Mouse (Mus musculus) embryonic facial prominence, embryonic 10.5 days (tissue): Measurements from ENCODE around the gene Acsm2. TPM values are rescaled to one million over a fixed set of nuclear protein-coding genes. Genes with fewer than 3 reads are reported as not detected.
"Not testable (repeated sequence)": the region's sequence is repeated elsewhere in the genome, so short reads cannot be mapped to it uniquely, and the experiment has no call there.

ENCODE experiments used
- DNase-seq: peaks from one replicate; pipeline ENCODE4 v3.0.0-alpha.2; 2017; ENCODE audit warnings: low spot score
- H3K27ac ChIP-seq: fragments of 300-500 bp; sonication (generic); replicated peaks from 2 replicates; pipeline ENCODE4 v1.5.1; 2016; ENCODE audit warnings: mild to moderate bottlenecking
- H3K27me3 ChIP-seq: fragments of 300-500 bp; sonication (generic); replicated peaks from 2 replicates; pipeline ENCODE4 v1.6.1; 2016; ENCODE audit warnings: low read depth, mild to moderate bottlenecking; ENCODE audit not compliant: poor library complexity, severe bottlenecking
- H3K36me3 ChIP-seq: fragments of 300-500 bp; sonication (generic); replicated peaks from 2 replicates; pipeline ENCODE4 v1.6.1; 2016; ENCODE audit warnings: mild to moderate bottlenecking, moderate library complexity
- H3K4me1 ChIP-seq: fragments of 300-500 bp; sonication (generic); 2 replicates; pipeline ENCODE4 v1.6.1; 2016
- H3K4me3 ChIP-seq: fragments of 300-500 bp; sonication (generic); 2 replicates; pipeline ENCODE4 v1.5.1; 2016; ENCODE audit warnings: mild to moderate bottlenecking, moderate library complexity
- H3K9me3 ChIP-seq: fragments of 300-500 bp; sonication (generic); 2 replicates; pipeline ENCODE4 v1.6.1; 2016; ENCODE audit warnings: mild to moderate bottlenecking
- WGBS: fragments of 180-500 bp; shearing (Covaris S2); methylation state at CpG from one replicate; pipeline ENCODE4 v1.1.7; 2016; 5-methylcytosine and 5-hydroxymethylcytosine counted together
- polyA plus RNA-seq: library from polyadenylated mRNA; unstranded; fragments of >200 nt; fragmentation: Nextera tagmentation; extraction: Ambion mirVana; gene quantifications from 2 replicates; pipeline ENCODE4 v1.2.1, GENCODE M21; 2016

Acsm2 gene
- polyA plus RNA-seq, 1 experiment from 2014 or later = not detected

GRCm38 (mm10) chr7:119527548-119527947, 26.6 kb upstream of the Acsm2 start:
- WGBS = 72% methylated on average over 2 of the region's 2 CpGs
- Histone ChIP-seq H3K4me1 (peaks cover 6% of the 10 kb centered on the region; the same call in 1 of the 2 replicates), H3K27me3 (no peaks in the 10 kb centered on the region), H3K27ac (no peak overlapping the region), H3K4me3 (no peak overlapping the region), H3K9me3 (no peaks in the 10 kb centered on the region), H3K36me3 (no peaks in the 10 kb centered on the region)
- DNase-seq = no peak

- Histone ChIP-seq H3K27me3 (no peaks in the 10 kb centered on the region), H3K36me3 (no peaks in the 10 kb centered on the region), H3K27ac (no peak overlapping the region), H3K4me1 (peaks cover 6% of the 10 kb centered on the region; the same call in 1 of the 2 replicates), H3K4me3 (no peak overlapping the region), H3K9me3 (no peaks in the 10 kb centered on the region)
- WGBS = 78% methylated on average over 7 of the region's 7 CpGs
- DNase-seq = no peak
These were observed 25.5 kb upstream of the Acsm2 start for GRCm38 (mm10) chr7:119528617-119529016.

GRCm38 (mm10) chr7:119532924-119533323, 21.2 kb upstream of the Acsm2 start:
- no peaks in the 10 kb centered on the region for H3K4me1 ChIP-seq
- H3K4me3 ChIP-seq = no peak overlapping the region
- no peaks in the 10 kb centered on the region for H3K9me3 ChIP-seq
- no peaks in the 10 kb centered on the region for H3K36me3 ChIP-seq
- DNase-seq = no peak
- H3K27ac ChIP-seq = no peak overlapping the region
- 69% methylated on average over 1 of the region's 1 CpGs for WGBS
- H3K27me3 ChIP-seq = no peaks in the 10 kb centered on the region

- H3K9me3 ChIP-seq = no peaks in the 10 kb centered on the region
- WGBS = 77% methylated on average over 2 of the region's 2 CpGs
- no peaks in the 10 kb centered on the region for H3K27me3 ChIP-seq
- H3K4me3 ChIP-seq = no peak overlapping the region
- H3K4me1 ChIP-seq = no peaks in the 10 kb centered on the region
- H3K36me3 ChIP-seq = no peaks in the 10 kb centered on the region
- DNase-seq = no peak
- no peak overlapping the region for H3K27ac ChIP-seq
These were observed 19.8 kb upstream of the Acsm2 start for GRCm38 (mm10) chr7:119534389-119534788.

GRCm38 (mm10) chr7:119542445-119542844, 11.7 kb upstream of the Acsm2 start:
- no peaks in the 10 kb centered on the region for H3K4me1 ChIP-seq
- no peak overlapping the region for H3K4me3 ChIP-seq
- WGBS = 76% methylated on average over 2 of the region's 2 CpGs
- no peaks in the 10 kb centered on the region for H3K36me3 ChIP-seq
- no peak for DNase-seq
- no peak overlapping the region for H3K27ac ChIP-seq
- no peaks in the 10 kb centered on the region for H3K9me3 ChIP-seq
- H3K27me3 ChIP-seq = no peaks in the 10 kb centered on the region

- Histone ChIP-seq H3K4me3 (no peak overlapping the region), H3K27ac (no peak overlapping the region), H3K9me3 (no peaks in the 10 kb centered on the region), H3K4me1 (no peaks in the 10 kb centered on the region), H3K27me3 (no peaks in the 10 kb centered on the region), H3K36me3 (no peaks in the 10 kb centered on the region)
- DNase-seq = no peak
These were observed 8.6 kb upstream of the Acsm2 start for GRCm38 (mm10) chr7:119545572-119545971.

GRCm38 (mm10) chr7:119550471-119551222, 3.5 kb upstream of the Acsm2 start:
- Histone ChIP-seq H3K9me3 (no peaks in the 10 kb centered on the region), H3K27me3 (no peaks in the 10 kb centered on the region), H3K36me3 (no peaks in the 10 kb centered on the region), H3K4me1 (no peaks in the 10 kb centered on the region), H3K27ac (no peak overlapping the region), H3K4me3 (no peak overlapping the region)
- WGBS = 88% methylated on average over 3 of the region's 3 CpGs
- DNase-seq = no peak

GRCm38 (mm10) chr7:119559789-119560451, 5.8 kb downstream of the Acsm2 start:
- DNase-seq = no peak
- Histone ChIP-seq H3K9me3 (no peaks in the 10 kb centered on the region), H3K36me3 (no peaks in the 10 kb centered on the region), H3K27ac (no peak overlapping the region), H3K27me3 (no peaks in the 10 kb centered on the region), H3K4me1 (no peaks in the 10 kb centered on the region), H3K4me3 (no peak overlapping the region)
- WGBS = 82% methylated on average over 3 of the region's 3 CpGs

- Histone ChIP-seq H3K4me3 (no peak overlapping the region), H3K36me3 (no peaks in the 10 kb centered on the region), H3K9me3 (no peaks in the 10 kb centered on the region), H3K4me1 (no peaks in the 10 kb centered on the region), H3K27ac (no peak overlapping the region), H3K27me3 (no peaks in the 10 kb centered on the region)
- no peak for DNase-seq
- WGBS = 83% methylated on average over 3 of the region's 3 CpGs
These were observed 6.3 kb downstream of the Acsm2 start for GRCm38 (mm10) chr7:119560452-119560835.

GRCm38 (mm10) chr7:119561441-119561840, 7.3 kb downstream of the Acsm2 start:
- Histone ChIP-seq H3K4me1 (no peaks in the 10 kb centered on the region), H3K4me3 (no peak overlapping the region), H3K27ac (no peak overlapping the region), H3K36me3 (no peaks in the 10 kb centered on the region), H3K27me3 (no peaks in the 10 kb centered on the region), H3K9me3 (no peaks in the 10 kb centered on the region)
- DNase-seq = no peak
- WGBS = 57% methylated on average over 4 of the region's 4 CpGs

GRCm38 (mm10) chr7:119562476-119562875, 8.3 kb downstream of the Acsm2 start:
- H3K4me3 ChIP-seq, DNase-seq, H3K4me1 ChIP-seq, H3K27me3 ChIP-seq, H3K36me3 ChIP-seq, H3K27ac ChIP-seq, H3K9me3 ChIP-seq: not testable (repeated sequence)
- WGBS = 85% methylated on average over 2 of the region's 2 CpGs

- no peaks in the 10 kb centered on the region for H3K27me3 ChIP-seq
- no peak for DNase-seq
- H3K4me1 ChIP-seq = no peaks in the 10 kb centered on the region
- H3K9me3 ChIP-seq = no peaks in the 10 kb centered on the region
- H3K4me3 ChIP-seq = no peak overlapping the region
- H3K36me3 ChIP-seq = no peaks in the 10 kb centered on the region
- WGBS = 81% methylated on average over 3 of the region's 3 CpGs
- no peak overlapping the region for H3K27ac ChIP-seq
These were observed 40.5 kb downstream of the Acsm2 start for GRCm38 (mm10) chr7:119594530-119595107.

GRCm38 (mm10) chr7:119595306-119595705, 41.2 kb downstream of the Acsm2 start:
- Histone ChIP-seq H3K27ac (no peak overlapping the region), H3K4me1 (no peaks in the 10 kb centered on the region), H3K36me3 (no peaks in the 10 kb centered on the region), H3K27me3 (no peaks in the 10 kb centered on the region), H3K4me3 (no peak overlapping the region), H3K9me3 (no peaks in the 10 kb centered on the region)
- 27% methylated on average over 1 of the region's 1 CpGs for whole genome bisulfite sequencing
- no peak for DNase-seq
